Mouse (Mus musculus): ENCODE results near the gene Cep128. TPM values are rescaled to one million over a fixed set of nuclear protein-coding genes. Genes with fewer than 3 reads are reported as not detected.

The Cep128 gene
- total and polyA plus RNA-seq, 3 experiments: 12.7 to 40.1 (median 23.3) TPM

DNA sequence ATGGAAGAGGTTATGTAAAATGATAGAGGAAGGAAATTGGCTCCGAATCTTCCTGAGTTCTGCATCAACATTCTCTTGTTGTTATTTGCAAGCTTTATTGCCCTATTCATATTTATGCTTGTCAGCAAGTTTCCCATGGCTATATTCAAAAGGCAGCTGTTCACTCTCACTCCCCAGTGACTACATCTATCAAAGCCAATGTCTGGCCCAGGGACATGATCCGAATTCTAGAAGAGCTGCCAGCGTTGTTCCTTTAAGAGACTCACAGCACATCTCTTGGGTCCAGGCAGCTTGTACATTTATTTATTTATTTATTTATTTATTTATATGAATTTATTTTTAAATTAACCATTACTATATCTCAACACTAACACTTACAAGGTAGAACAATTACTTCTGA is 235.1 kb downstream of the Cep128 start:
- H3K9me3 ChIP-seq (replicated peaks; ENCODE audit: insufficient read depth, low read length): no peaks in the 10 kb centered on the region
- peaks cover 0 to 5% of the 10 kb centered on the region in 2 experiments; a peak in 2 of 4 replicates for H3K36me3 ChIP-seq (ENCODE audit: control insufficient read depth in 1 of 2, insufficient read depth in 2 of 2, low read length in 2 of 2)
- H3K4me3 ChIP-seq (ENCODE audit: control insufficient read depth in 1 of 2, insufficient read depth in 1 of 2, low read depth in 2 of 2, low read length in 2 of 2): no peak overlapping the region
- DNase-seq (ENCODE audit: low read depth, low spot score): no peak
- H3K4me1 ChIP-seq (ENCODE audit: control insufficient read depth in 1 of 2, insufficient read depth in 2 of 2, low read length in 2 of 2): no peaks in the 10 kb centered on the region
- no peak overlapping the region for H3K9ac ChIP-seq (ENCODE audit: control insufficient read depth, low read depth, low read length, poor library complexity, severe bottlenecking)
- no peak overlapping the region for H3K27ac ChIP-seq (ENCODE audit: control insufficient read depth, low read depth, low read length)
- no peaks in the 10 kb centered on the region for H3K27me3 ChIP-seq (ENCODE audit: control insufficient read depth in 1 of 2, insufficient read depth in 2 of 2, low read length in 2 of 2)
- TF ChIP-seq MYC (IDR thresholded peaks at IDR 0.05; ENCODE audit: low read depth, low read length) (no peak), TAL1 (IDR thresholded peaks at IDR 0.05; ENCODE audit: low read length) (no peak), JUND (IDR thresholded peaks at IDR 0.05; ENCODE audit: low read depth, low read length) (no peak), UBTF (IDR thresholded peaks at IDR 0.05; ENCODE audit: borderline replicate concordance, insufficient read depth, low read depth, low read length) (no peak), ZNF384 (IDR thresholded peaks at IDR 0.05; ENCODE audit: low read depth, low read length) (no peak), ETS1 (IDR thresholded peaks at IDR 0.05; ENCODE audit: low read depth, low read length) (no peak), BHLHE40 (IDR thresholded peaks at IDR 0.05; ENCODE audit: borderline replicate concordance, low read depth, low read length) (no peak), MAZ (IDR thresholded peaks at IDR 0.05; ENCODE audit: low read depth, low read length) (no peak), TCF12 (IDR thresholded peaks at IDR 0.05; ENCODE audit: low read depth, low read length) (no peak), EP300 (IDR thresholded peaks at IDR 0.05; ENCODE audit: low read depth in 1 of 2, low read length in 2 of 2) (no peak), NELFE (IDR thresholded peaks at IDR 0.05; ENCODE audit: low read depth, low read length) (no peak), KAT2A (conservative IDR thresholded peaks at IDR 0.05; ENCODE audit: low read depth, low read length) (no peak), POLR2AphosphoS5 (IDR thresholded peaks at IDR 0.05; ENCODE audit: borderline replicate concordance, low read depth, low read length) (no peak), CTCF (IDR thresholded peaks at IDR 0.05 in 2 of 3, conservative IDR thresholded peaks at IDR 0.05 in 1 of 3; ENCODE audit: control insufficient read depth in 1 of 3, insufficient read depth in 1 of 3, low read depth in 2 of 3, low read length in 3 of 3, poor library complexity in 1 of 3, severe bottlenecking in 1 of 3) (no peak), ZMIZ1 (IDR thresholded peaks at IDR 0.05; ENCODE audit: low read depth, low read length) (no peak)
- H3K79me2 ChIP-seq (ENCODE audit: control insufficient read depth, insufficient read depth, low read length, poor library complexity): no peaks in the 10 kb centered on the region

GRCm38 (mm10) chr12:91134740-91135517 is 249.3 kb downstream of the Cep128 start:
- Histone ChIP-seq H3K79me2 (ENCODE audit: control insufficient read depth, insufficient read depth, low read length, poor library complexity) (no peaks in the 10 kb centered on the region), H3K27me3 (ENCODE audit: control insufficient read depth in 1 of 2, insufficient read depth in 2 of 2, low read length in 2 of 2) (no peaks in the 10 kb centered on the region), H3K4me3 (ENCODE audit: control insufficient read depth in 1 of 2, insufficient read depth in 1 of 2, low read depth in 2 of 2, low read length in 2 of 2) (no peak overlapping the region), H3K27ac (ENCODE audit: control insufficient read depth, low read depth, low read length) (no peak overlapping the region), H3K4me1 (ENCODE audit: control insufficient read depth in 1 of 2, insufficient read depth in 2 of 2, low read length in 2 of 2) (no peaks in the 10 kb centered on the region), H3K9ac (ENCODE audit: control insufficient read depth, low read depth, low read length, poor library complexity, severe bottlenecking) (no peak overlapping the region), H3K36me3 (ENCODE audit: control insufficient read depth in 1 of 2, insufficient read depth in 2 of 2, low read length in 2 of 2) (no peaks in the 10 kb centered on the region; a peak in 1 of 4 replicates), H3K9me3 (replicated peaks; ENCODE audit: insufficient read depth, low read length) (no peaks in the 10 kb centered on the region)
- DNase-seq (ENCODE audit: low read depth, low spot score): no peak
- TF ChIP-seq POLR2AphosphoS2 (IDR thresholded peaks at IDR 0.05; ENCODE audit: low read length) (no peak), ELF1 (IDR thresholded peaks at IDR 0.05; ENCODE audit: low read depth, low read length) (no peak), ZC3H11A (IDR thresholded peaks at IDR 0.05; ENCODE audit: low read depth, low read length) (no peak), TCF12 (IDR thresholded peaks at IDR 0.05; ENCODE audit: low read depth, low read length) (no peak), ETS1 (IDR thresholded peaks at IDR 0.05; ENCODE audit: low read depth, low read length) (no peak), MAZ (IDR thresholded peaks at IDR 0.05; ENCODE audit: low read depth, low read length) (no peak), CHD2 (IDR thresholded peaks at IDR 0.05; ENCODE audit: low read length) (no peak), TBP (IDR thresholded peaks at IDR 0.05; ENCODE audit: low read depth, low read length) (no peak), HCFC1 (IDR thresholded peaks at IDR 0.05; ENCODE audit: low read depth, low read length) (no peak), ZNF384 (IDR thresholded peaks at IDR 0.05; ENCODE audit: low read depth, low read length) (no peak), MEF2A (IDR thresholded peaks at IDR 0.05; ENCODE audit: extremely low read depth, insufficient replicate concordance, low read depth, low read length, poor library complexity, severe bottlenecking) (no peak), NRF1 (IDR thresholded peaks at IDR 0.05; ENCODE audit: insufficient read depth, low read depth, low read length, poor library complexity, severe bottlenecking) (no peak), ZKSCAN1 (IDR thresholded peaks at IDR 0.05; ENCODE audit: low read depth, low read length) (no peak), POLR2A (IDR thresholded peaks at IDR 0.05; ENCODE audit: control insufficient read depth in 1 of 2, insufficient read depth in 1 of 2, low read depth in 1 of 2, low read length in 2 of 2, poor library complexity in 1 of 2) (no peak), MAX (IDR thresholded peaks at IDR 0.05; ENCODE audit: low read length) (no peak), USF1 (IDR thresholded peaks at IDR 0.05; ENCODE audit: low read depth, low read length) (no peak), MYB (IDR thresholded peaks at IDR 0.05; ENCODE audit: low read depth, low read length) (no peak)
